Mouse (Mus musculus): ENCODE data around the gene Hspbp1. TPM values are rescaled to one million over a fixed set of nuclear protein-coding genes. Genes with fewer than 3 reads are reported as not detected.

Gene Hspbp1
- polyA plus RNA-seq, 1 experiment from 2014 or later: 84.8 TPM

DNA sequence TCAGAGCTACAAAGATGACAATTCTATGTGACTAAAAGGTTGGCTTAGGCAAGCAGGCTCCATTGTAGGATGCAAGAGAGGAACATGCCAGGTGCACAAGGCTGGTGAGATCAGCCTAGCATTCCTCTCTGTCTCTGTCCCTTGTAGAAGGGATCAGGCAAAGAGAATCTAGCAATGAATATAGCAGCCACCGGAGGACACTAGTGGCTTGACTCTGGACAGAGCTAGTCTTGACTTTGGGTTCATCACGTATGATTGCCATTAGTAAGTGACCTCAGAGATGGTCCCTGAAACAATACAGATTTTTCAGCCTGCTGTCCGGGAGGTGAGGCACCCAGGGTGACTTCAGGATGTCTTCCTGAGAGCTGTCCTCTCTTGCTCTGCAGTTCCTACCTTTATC, 27.7 kb upstream of the Hspbp1 start:
- Histone ChIP-seq H3K36me3 (ENCODE audit: control insufficient read depth, insufficient read depth, low read length) (peaks cover 43% of the 10 kb centered on the region), H3K4me3 (ENCODE audit: low read depth, low read length) (no peak overlapping the region), H3K27me3 (ENCODE audit: control insufficient read depth, insufficient read depth, low read length) (no peaks in the 10 kb centered on the region), H3K9me3 (ENCODE audit: control insufficient read depth, low read depth, low read length) (no peaks in the 10 kb centered on the region), H3K27ac (ENCODE audit: low read length) (no peak overlapping the region), H3K4me2 (replicated peaks; ENCODE audit: low read depth, low read length) (no peak overlapping the region), H3K4me1 (ENCODE audit: control insufficient read depth, insufficient read depth, low read length) (no peaks in the 10 kb centered on the region), H3K9ac (replicated peaks; ENCODE audit: low read depth, low read length) (no peak overlapping the region)
- 86% methylated on average over 3 of the region's 3 CpGs for WGBS
- no peak for ATAC-seq (ENCODE audit: insufficient number of reproducible peaks, insufficient read depth, low FRiP score, low read depth)

DNA sequence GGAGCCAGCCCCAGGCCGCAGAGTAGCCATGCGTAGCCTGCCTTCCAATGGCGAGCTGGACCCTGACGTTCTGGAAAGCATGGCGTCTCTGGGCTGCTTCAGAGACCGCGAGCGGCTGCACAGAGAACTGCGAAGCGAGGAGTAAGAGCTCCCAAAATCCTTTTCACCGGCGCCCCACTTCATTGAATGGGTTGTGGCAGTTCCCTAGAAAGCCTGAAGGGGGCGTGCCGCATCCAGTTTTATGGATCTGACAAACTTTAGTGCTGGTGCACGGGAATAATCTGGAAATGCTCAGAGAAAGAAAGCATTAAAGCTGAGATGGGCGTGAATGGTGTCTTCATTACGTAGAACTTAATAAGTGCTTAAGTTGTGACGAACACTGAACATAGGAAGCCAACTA, 20.2 kb upstream of the Hspbp1 start:
- 51% methylated on average over 18 of the region's 18 CpGs for WGBS
- Histone ChIP-seq H3K4me2 (replicated peaks; ENCODE audit: low read depth, low read length) (no peak overlapping the region), H3K36me3 (ENCODE audit: control insufficient read depth, insufficient read depth, low read length) (peaks cover 27% of the 10 kb centered on the region), H3K9ac (replicated peaks; ENCODE audit: low read depth, low read length) (no peak overlapping the region), H3K27me3 (ENCODE audit: control insufficient read depth, insufficient read depth, low read length) (no peaks in the 10 kb centered on the region), H3K4me1 (ENCODE audit: control insufficient read depth, insufficient read depth, low read length) (no peaks in the 10 kb centered on the region), H3K27ac (ENCODE audit: low read length) (no peak overlapping the region), H3K9me3 (ENCODE audit: control insufficient read depth, low read depth, low read length) (no peaks in the 10 kb centered on the region), H3K4me3 (ENCODE audit: low read depth, low read length) (no peak overlapping the region)
- no peak for ATAC-seq (ENCODE audit: insufficient number of reproducible peaks, insufficient read depth, low FRiP score, low read depth)

GRCm38 (mm10) chr7:4703195-4703594, 18.3 kb upstream of the Hspbp1 start:
- no peak overlapping the region for H3K4me2 ChIP-seq (replicated peaks; ENCODE audit: low read depth, low read length)
- ATAC-seq (ENCODE audit: insufficient number of reproducible peaks, insufficient read depth, low FRiP score, low read depth): no peak
- H3K9me3 ChIP-seq (ENCODE audit: control insufficient read depth, low read depth, low read length): no peaks in the 10 kb centered on the region
- peaks cover 31% of the 10 kb centered on the region for H3K36me3 ChIP-seq (ENCODE audit: control insufficient read depth, insufficient read depth, low read length)
- no peaks in the 10 kb centered on the region for H3K4me1 ChIP-seq (ENCODE audit: control insufficient read depth, insufficient read depth, low read length)
- H3K9ac ChIP-seq (replicated peaks; ENCODE audit: low read depth, low read length): no peak overlapping the region
- no peak overlapping the region for H3K27ac ChIP-seq (ENCODE audit: low read length)
- 89% methylated on average over 7 of the region's 7 CpGs for WGBS
- H3K27me3 ChIP-seq (ENCODE audit: control insufficient read depth, insufficient read depth, low read length): no peaks in the 10 kb centered on the region
- no peak overlapping the region for H3K4me3 ChIP-seq (ENCODE audit: low read depth, low read length)

DNA sequence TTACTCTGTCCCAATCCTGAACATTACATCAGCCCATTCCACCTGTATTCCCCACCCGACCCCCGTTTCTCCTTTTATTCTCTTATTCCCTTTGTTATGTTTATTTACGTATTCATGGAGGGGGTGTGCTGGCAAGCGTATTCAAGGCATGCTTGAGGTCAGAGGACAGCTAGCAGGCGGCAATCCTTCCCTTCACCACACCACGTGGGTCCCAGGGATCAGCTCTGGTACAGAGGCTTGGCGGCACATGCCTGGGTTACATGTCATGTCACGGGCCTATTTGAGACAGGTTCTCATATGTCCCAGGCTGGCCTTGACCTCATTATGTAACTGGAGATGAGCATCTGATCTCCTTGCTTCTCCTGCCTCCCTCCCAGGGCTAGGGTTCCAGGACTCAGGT, 17.5 kb upstream of the Hspbp1 start:
- no peak for ATAC-seq (ENCODE audit: insufficient number of reproducible peaks, insufficient read depth, low FRiP score, low read depth)
- no peak overlapping the region for H3K4me2 ChIP-seq (replicated peaks; ENCODE audit: low read depth, low read length)
- no peaks in the 10 kb centered on the region for H3K9me3 ChIP-seq (ENCODE audit: control insufficient read depth, low read depth, low read length)
- no peak overlapping the region for H3K27ac ChIP-seq (ENCODE audit: low read length)
- WGBS: 56% methylated on average over 8 of the region's 8 CpGs
- no peaks in the 10 kb centered on the region for H3K27me3 ChIP-seq (ENCODE audit: control insufficient read depth, insufficient read depth, low read length)
- H3K4me3 ChIP-seq (ENCODE audit: low read depth, low read length): no peak overlapping the region
- no peak overlapping the region for H3K9ac ChIP-seq (replicated peaks; ENCODE audit: low read depth, low read length)
- no peaks in the 10 kb centered on the region for H3K4me1 ChIP-seq (ENCODE audit: control insufficient read depth, insufficient read depth, low read length)
- peaks cover 37% of the 10 kb centered on the region for H3K36me3 ChIP-seq (ENCODE audit: control insufficient read depth, insufficient read depth, low read length)

DNA sequence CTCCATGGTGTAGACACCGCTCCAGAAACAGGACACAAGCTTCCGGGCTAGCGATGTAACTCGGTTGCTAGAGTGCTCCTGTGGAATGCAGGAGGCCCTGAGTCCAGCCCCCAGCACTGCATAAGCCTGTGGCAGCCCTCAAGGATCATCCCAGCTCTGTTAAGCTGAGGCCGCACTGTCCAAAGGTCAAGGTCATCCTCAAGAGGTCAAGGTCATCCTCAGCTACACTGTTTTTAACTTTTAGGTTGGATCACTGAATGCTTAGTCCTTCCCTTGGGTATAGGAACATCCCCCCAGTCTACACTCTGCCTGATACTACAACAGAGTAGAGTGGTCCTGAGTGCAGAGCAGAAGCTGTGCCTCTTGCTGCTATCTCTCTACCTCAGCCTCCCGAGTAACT, 8.1 kb upstream of the Hspbp1 start:
- H3K4me2 ChIP-seq (replicated peaks; ENCODE audit: low read depth, low read length): no peak overlapping the region
- 89% methylated on average over 6 of the region's 6 CpGs for WGBS
- no peaks in the 10 kb centered on the region for H3K9me3 ChIP-seq (ENCODE audit: control insufficient read depth, low read depth, low read length)
- no peak for ATAC-seq (ENCODE audit: insufficient number of reproducible peaks, insufficient read depth, low FRiP score, low read depth)
- peaks cover 7% of the 10 kb centered on the region; the same call in 1 of the 2 replicates for H3K4me1 ChIP-seq (ENCODE audit: control insufficient read depth, insufficient read depth, low read length)
- H3K4me3 ChIP-seq (ENCODE audit: low read depth, low read length): no peak overlapping the region
- H3K36me3 ChIP-seq (ENCODE audit: control insufficient read depth, insufficient read depth, low read length): peaks cover 31% of the 10 kb centered on the region
- no peak overlapping the region for H3K27ac ChIP-seq (ENCODE audit: low read length)
- no peak overlapping the region for H3K9ac ChIP-seq (replicated peaks; ENCODE audit: low read depth, low read length)
- no peaks in the 10 kb centered on the region for H3K27me3 ChIP-seq (ENCODE audit: control insufficient read depth, insufficient read depth, low read length)

DNA sequence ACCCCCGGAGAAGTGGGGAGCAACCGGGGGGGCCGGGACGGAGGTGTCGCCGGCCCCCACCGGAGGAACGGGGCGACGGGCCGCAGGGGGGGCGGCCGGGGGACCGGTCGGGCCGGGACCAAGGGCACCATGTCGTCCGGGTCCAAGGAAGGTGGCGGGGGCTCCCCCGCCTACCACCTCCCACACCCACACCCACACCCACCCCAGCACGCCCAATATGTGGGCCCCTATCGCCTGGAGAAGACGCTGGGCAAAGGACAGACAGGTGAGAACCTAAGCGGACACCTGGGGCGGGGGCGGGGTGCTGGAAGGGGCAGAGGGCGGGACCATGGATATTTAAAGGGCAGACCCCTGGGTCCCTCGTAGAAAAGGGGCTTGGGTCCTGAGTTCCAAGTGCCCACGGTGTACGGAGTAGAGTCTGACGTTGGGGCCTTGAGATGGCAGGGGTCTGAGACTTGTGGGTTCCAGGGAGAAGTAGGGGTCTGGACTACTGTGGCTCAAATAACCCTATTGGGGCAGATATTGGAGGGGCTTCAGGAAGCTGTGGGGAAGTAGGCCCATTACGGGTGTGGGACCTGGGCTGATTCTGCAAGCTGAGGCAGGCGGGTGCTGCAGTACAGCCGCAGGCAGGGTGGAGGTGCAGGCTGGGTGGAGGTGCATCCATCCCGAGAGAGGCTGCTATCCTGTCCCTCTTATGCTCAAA, 6.2 kb upstream of the Hspbp1 start:
- H3K9ac ChIP-seq (replicated peaks; ENCODE audit: low read depth, low read length): peak overlapping the region; percentile 99
- H3K27me3 ChIP-seq (ENCODE audit: control insufficient read depth, insufficient read depth, low read length): no peaks in the 10 kb centered on the region
- H3K4me1 ChIP-seq (ENCODE audit: control insufficient read depth, insufficient read depth, low read length): peaks cover 7% of the 10 kb centered on the region; the same call in 1 of the 2 replicates
- peak overlapping the region; percentile 81 for H3K4me2 ChIP-seq (replicated peaks; ENCODE audit: low read depth, low read length)
- peaks cover 26% of the 10 kb centered on the region for H3K36me3 ChIP-seq (ENCODE audit: control insufficient read depth, insufficient read depth, low read length)
- no peaks in the 10 kb centered on the region for H3K9me3 ChIP-seq (ENCODE audit: control insufficient read depth, low read depth, low read length)
- peak overlapping the region; percentile 87 for H3K27ac ChIP-seq (ENCODE audit: low read length)
- 4% methylated on average over 22 of the region's 35 CpGs for WGBS
- peak; percentile 51 for ATAC-seq (ENCODE audit: insufficient number of reproducible peaks, insufficient read depth, low FRiP score, low read depth)
- H3K4me3 ChIP-seq (ENCODE audit: low read depth, low read length): peak overlapping the region; percentile 88

- peak; percentile 72; the same call in 1 of the 2 replicates for ATAC-seq (ENCODE audit: insufficient number of reproducible peaks, insufficient read depth, low FRiP score, low read depth)
- Histone ChIP-seq H3K4me2 (replicated peaks; ENCODE audit: low read depth, low read length) (peak within 1 kb of the TSS; percentile 81), H3K27ac (ENCODE audit: low read length) (peak within 1 kb of the TSS; percentile 87), H3K9ac (replicated peaks; ENCODE audit: low read depth, low read length) (peak within 1 kb of the TSS; percentile 99), H3K4me3 (ENCODE audit: low read depth, low read length) (peak within 1 kb of the TSS; percentile 88), H3K36me3 (ENCODE audit: control insufficient read depth, insufficient read depth, low read length) (peaks cover 20% of the 10 kb centered on the region), H3K27me3 (ENCODE audit: control insufficient read depth, insufficient read depth, low read length) (no peaks in the 10 kb centered on the region), H3K4me1 (ENCODE audit: control insufficient read depth, insufficient read depth, low read length) (peaks cover 7% of the 10 kb centered on the region; the same call in 1 of the 2 replicates), H3K9me3 (ENCODE audit: control insufficient read depth, low read depth, low read length) (no peaks in the 10 kb centered on the region)
- WGBS: 0% methylated on average over 6 of the region's 18 CpGs
These were observed 5.5 kb upstream of the Hspbp1 start, which contains the start of gene Brsk1 for GRCm38 (mm10) chr7:4690387-4690786. Brsk1 (plus strand) TSS chr7:4690604.

DNA sequence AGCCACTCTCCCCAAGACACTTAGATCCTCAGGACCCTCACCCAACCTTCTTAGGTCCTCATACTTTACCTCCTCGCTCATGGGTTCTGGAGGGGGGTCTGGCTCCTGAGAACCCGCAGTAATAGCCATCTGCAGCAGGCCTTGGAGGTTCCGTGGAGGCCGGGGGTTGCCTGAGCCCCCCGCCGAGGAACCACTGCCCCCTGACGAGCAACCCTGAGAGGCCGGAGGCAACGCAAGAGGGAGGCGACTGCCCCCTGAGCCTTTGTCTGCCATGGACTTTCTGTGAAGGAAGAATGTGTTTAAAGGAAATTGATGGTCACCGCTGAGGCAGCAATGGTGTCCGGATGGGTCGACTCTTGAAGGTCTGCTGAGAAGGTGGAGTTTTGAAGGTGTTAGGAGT, 665 bp downstream of the Hspbp1 start:
- H3K4me3 ChIP-seq (ENCODE audit: low read depth, low read length): peak overlapping the region; percentile 59
- ATAC-seq (ENCODE audit: insufficient number of reproducible peaks, insufficient read depth, low FRiP score, low read depth): no peak
- H3K4me2 ChIP-seq (replicated peaks; ENCODE audit: low read depth, low read length): peak overlapping the region; percentile 94
- peaks cover 11% of the 10 kb centered on the region; the same call in 1 of the 2 replicates for H3K36me3 ChIP-seq (ENCODE audit: control insufficient read depth, insufficient read depth, low read length)
- H3K4me1 ChIP-seq (ENCODE audit: control insufficient read depth, insufficient read depth, low read length): peaks cover 8% of the 10 kb centered on the region
- WGBS: 1% methylated on average over 13 of the region's 13 CpGs
- peak overlapping the region; percentile 42; the same call in 1 of the 2 replicates for H3K9ac ChIP-seq (replicated peaks; ENCODE audit: low read depth, low read length)
- H3K27me3 ChIP-seq (ENCODE audit: control insufficient read depth, insufficient read depth, low read length): no peaks in the 10 kb centered on the region
- H3K9me3 ChIP-seq (ENCODE audit: control insufficient read depth, low read depth, low read length): no peaks in the 10 kb centered on the region
- H3K27ac ChIP-seq (ENCODE audit: low read length): no peak overlapping the region
